Mouse (Mus musculus): ENCODE data around the gene Gm17267.
"Not testable (repeated sequence)": the region's sequence is repeated elsewhere in the genome, so short reads cannot be mapped to it uniquely, and the experiment has no call there.

Gm17267 gene

GRCm38 (mm10) chrX:126017257-126017656, at the start of gene Gm17267:
Gm17267 (plus strand) TSS chrX:126017557.
- DNase-seq (ENCODE audit: low spot score in 2 of 2): not testable (repeated sequence)

Data from right cerebral cortex, adult 2 months (tissue).